Mouse (Mus musculus): ENCODE measurements around the gene Tpk1.

The Tpk1 gene

DNA sequence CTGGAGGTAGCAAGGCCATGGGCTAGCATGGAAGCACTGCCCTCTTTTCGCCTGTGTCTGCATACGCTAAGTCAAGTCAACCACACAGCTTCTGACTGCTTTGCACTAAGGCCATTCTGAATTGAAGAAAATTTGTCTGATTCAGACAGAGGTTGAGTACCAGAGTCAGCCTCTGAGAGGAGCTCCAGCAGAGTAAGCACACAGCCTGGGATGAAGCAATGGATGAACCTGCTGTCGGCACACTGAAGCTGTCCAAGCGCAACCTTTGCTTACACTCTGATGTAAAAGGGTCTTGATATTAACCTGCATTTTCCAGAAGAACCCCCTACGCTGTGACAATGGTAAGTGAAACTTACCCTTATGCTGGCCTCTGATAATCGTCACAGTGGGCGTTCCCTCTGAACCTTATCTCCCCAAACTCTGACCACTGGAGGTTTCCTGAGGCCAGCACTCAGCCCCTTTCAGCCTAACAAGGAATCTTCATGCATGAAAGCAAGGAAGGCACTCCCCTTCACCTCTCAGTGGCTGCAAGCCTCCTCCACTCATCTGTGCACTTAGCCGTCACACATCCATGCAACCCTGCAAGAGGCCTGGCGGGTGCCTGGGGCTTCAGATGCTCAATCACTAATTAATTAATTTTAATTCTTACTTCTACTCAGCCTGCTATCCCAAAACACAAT, 311.4 kb downstream of the Tpk1 start:
- no peak for DNase-seq (ENCODE audit: low spot score)

- DNase-seq (ENCODE audit: low spot score), result no peak
Measured at GRCm38 (mm10) chr6:43353446-43353845, 312.6 kb downstream of the Tpk1 start.

DNA sequence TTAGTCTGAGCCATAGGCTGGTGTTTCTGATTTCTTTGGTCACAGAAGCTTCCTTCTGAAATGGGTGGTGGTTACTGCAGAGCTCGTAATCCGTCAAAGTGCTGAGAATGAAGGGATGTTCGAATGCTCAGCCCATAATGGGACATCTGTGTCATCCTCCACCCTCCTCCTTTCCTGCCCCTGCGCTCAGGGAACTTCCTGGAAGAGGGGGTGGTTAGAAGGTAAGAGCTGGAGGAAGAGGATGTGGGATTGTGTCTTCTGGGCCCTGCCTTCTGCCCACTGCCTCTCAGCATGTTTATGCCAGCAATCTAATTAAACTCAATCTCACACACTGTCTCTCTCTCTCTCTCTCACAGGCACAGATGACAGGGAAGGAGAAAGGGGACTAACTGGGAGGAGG, 317.0 kb downstream of the Tpk1 start:
- DNase-seq (ENCODE audit: low spot score), result no peak

DNA sequence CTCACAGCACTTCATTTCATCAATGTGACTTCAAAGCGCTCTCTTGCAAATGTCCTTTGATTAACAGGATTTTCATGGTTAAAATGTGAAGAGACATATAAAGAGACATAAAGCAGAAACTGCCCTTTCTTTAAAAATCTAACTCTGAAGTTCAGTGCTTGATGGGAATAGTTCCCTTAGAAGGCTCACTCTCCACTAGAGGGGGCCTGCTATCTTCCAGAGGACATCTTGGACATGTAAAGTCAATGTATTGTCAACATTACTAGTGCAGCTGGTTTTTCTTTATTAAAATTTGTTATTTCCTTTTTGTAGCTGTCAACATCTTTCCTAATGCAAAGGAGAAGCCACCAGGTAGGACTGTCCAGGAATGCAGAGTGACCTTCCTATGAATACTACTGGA, 318.4 kb downstream of the Tpk1 start:
- peak; percentile 28 for DNase-seq (ENCODE audit: low spot score)

GRCm38 (mm10) chr6:43343006-43343405, 323.1 kb downstream of the Tpk1 start:
- no peak for DNase-seq (ENCODE audit: low spot score)

DNA sequence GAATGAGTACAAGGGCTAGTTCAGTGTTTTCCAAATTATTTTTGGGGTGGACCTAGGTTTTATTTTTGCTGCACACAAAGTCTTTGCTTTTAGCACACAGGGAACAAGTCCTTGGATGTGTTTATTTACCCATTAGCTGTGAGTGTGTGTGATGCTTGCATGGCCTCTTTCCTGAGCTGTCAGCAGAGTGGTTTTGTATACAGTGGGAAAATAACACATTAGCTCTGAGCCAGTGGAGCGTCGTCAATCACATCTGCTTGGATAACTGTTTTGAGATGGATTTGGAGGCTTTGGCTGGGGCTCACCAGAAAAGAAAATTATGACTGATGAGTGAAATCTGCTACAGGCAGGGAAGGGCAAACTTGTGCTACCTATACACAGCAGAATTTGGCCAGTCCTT, 323.7 kb downstream of the Tpk1 start:
- peak; percentile 14 for DNase-seq (ENCODE audit: low spot score)

- no peak for DNase-seq (ENCODE audit: low spot score)
Measured at GRCm38 (mm10) chr6:43338804-43339203, 327.3 kb downstream of the Tpk1 start.

DNA sequence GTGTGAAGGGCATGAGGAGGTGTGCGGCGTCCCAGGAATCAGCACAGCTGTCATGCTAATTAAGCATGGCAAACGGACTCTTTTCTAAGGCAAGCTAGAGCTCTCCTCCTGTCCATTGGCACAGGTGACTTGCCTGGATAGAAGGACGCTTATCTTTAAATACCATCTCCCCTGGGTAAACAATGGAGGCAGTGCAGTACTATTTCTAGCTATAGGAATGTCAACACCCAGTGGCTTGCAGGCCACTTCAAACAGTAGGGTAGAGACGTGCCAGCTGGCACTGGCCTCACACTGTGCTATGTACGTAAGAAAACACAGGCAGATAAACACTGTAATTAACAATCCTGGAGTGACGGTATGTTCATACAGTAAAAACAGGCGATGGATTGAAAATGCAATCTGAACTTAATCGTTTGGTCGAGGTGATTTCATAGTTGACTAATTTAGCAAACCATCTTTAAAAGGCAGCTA, 328.6 kb downstream of the Tpk1 start:
- DNase-seq (ENCODE audit: low spot score), result no peak

- no peak for DNase-seq (ENCODE audit: low spot score)
Measured at GRCm38 (mm10) chr6:43335619-43336234, 330.4 kb downstream of the Tpk1 start.

- no peak for DNase-seq (ENCODE audit: low spot score)
Measured at GRCm38 (mm10) chr6:43333479-43333878, 332.6 kb downstream of the Tpk1 start.

GRCm38 (mm10) chr6:43312961-43313656, 353.0 kb downstream of the Tpk1 start:
- no peak for DNase-seq (ENCODE audit: low spot score)

DNA sequence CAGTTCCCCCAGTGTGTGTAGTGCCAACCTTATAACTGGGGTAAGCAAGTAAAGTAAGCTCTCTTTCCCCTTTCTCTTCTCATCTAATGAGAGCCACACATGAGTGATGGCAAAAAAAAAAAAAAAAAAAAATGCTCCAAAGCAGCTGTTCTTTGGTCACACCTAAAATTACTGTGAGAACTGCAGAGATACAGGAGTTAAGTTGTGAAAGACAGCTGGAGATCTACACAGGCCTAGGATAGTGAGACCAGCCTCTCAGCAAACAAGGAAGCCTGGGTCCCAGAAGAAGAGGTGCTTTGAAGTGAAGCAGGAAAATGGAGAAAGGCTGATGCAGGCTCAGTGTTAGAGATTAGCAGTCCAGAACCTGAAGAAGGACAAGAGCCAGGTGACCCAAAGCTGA, 353.5 kb downstream of the Tpk1 start:
- no peak for DNase-seq (ENCODE audit: low spot score)

- DNase-seq (ENCODE audit: low spot score), result no peak
Measured at GRCm38 (mm10) chr6:43310071-43310470, 356.0 kb downstream of the Tpk1 start.

GRCm38 (mm10) chr6:43309454-43309853, 356.6 kb downstream of the Tpk1 start, which contains the start of gene Nobox:
TSS of gene Nobox (minus strand) at chr6:43309554.
- no peak for DNase-seq (ENCODE audit: low spot score)

- DNase-seq (ENCODE audit: low spot score), result no peak
Measured at GRCm38 (mm10) chr6:43297508-43297850, 368.6 kb downstream of the Tpk1 start.

DNA sequence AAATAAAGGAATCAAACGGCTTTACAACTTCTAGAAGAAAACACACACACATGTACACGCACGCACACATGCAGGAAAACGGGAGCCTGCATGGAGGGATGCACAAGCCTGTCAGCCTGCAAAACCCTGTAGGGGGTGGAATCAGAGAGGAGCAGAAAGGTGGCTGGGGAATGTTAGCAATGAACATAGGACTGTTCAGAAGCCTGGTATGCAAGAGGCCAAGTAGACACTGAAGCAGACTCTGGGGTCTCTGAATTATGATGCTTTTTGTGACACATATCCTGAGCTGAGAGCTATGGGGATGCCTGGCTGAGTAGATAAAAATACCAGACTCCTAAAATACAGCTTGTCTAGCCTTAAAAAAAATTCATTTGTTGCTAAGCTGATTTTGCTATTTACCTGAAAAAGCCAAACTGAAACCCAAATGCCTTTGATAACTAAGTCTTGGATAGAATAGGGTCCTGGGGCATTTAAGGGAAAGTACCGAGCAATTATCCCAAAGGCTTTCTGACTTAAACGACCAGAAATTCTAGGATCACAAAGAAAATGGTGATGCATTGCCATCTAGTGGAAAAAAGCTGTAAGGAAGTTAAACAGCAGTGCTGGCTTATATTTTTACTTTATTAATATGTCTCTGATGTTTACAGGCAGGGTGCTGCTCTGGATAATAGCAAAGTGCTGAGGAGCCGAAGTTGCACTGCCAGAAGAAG, 369.1 kb downstream of the Tpk1 start:
- peak; percentile 81 for DNase-seq (ENCODE audit: low spot score)

- DNase-seq (ENCODE audit: low spot score), result no peak
Measured at GRCm38 (mm10) chr6:43295908-43296307, 370.2 kb downstream of the Tpk1 start.

All from adipocyte (in vitro differentiated cells).